Mouse (Mus musculus): ENCODE measurements around the gene Gss.
A peak's percentile ranks its signal among the peaks of the same experiment; 100 is the strongest.

The Gss gene

GRCm38 (mm10) chr2:155592137-155592853, at the start of gene Gss:
Gene Gss, minus strand, starts transcription at chr2:155592810.
- peak; percentile 98 for DNase-seq (ENCODE audit: low spot score)

GRCm38 (mm10) chr2:155641540-155642472, 49.2 kb upstream of the Gss start:
- DNase-seq (ENCODE audit: low spot score) = peak; percentile 12

GRCm38 (mm10) chr2:155640656-155641055, 48.0 kb upstream of the Gss start:
- no peak for DNase-seq (ENCODE audit: low spot score)

- no peak for DNase-seq (ENCODE audit: low spot score)
These were observed 44.8 kb upstream of the Gss start for GRCm38 (mm10) chr2:155637411-155637810.

- DNase-seq (ENCODE audit: low spot score) = no peak
These were observed 44.3 kb upstream of the Gss start for GRCm38 (mm10) chr2:155636881-155637280.

GRCm38 (mm10) chr2:155635961-155636360, 43.4 kb upstream of the Gss start:
- no peak for DNase-seq (ENCODE audit: low spot score)

- no peak for DNase-seq (ENCODE audit: low spot score)
These were observed 42.0 kb upstream of the Gss start for GRCm38 (mm10) chr2:155634562-155634961.

- DNase-seq (ENCODE audit: low spot score) = no peak
These were observed 41.1 kb upstream of the Gss start for GRCm38 (mm10) chr2:155633731-155634130.

GRCm38 (mm10) chr2:155633121-155633520, 40.5 kb upstream of the Gss start:
- no peak for DNase-seq (ENCODE audit: low spot score)

- no peak for DNase-seq (ENCODE audit: low spot score)
These were observed 39.7 kb upstream of the Gss start for GRCm38 (mm10) chr2:155632138-155632936.

- peak; percentile 23 for DNase-seq (ENCODE audit: low spot score)
These were observed 38.2 kb upstream of the Gss start for GRCm38 (mm10) chr2:155630590-155631416.

GRCm38 (mm10) chr2:155630153-155630552, 37.5 kb upstream of the Gss start:
- peak; percentile 29 for DNase-seq (ENCODE audit: low spot score)

GRCm38 (mm10) chr2:155629231-155629661, 36.6 kb upstream of the Gss start:
- peak; percentile 54 for DNase-seq (ENCODE audit: low spot score)

- DNase-seq (ENCODE audit: low spot score) = no peak
These were observed 35.9 kb upstream of the Gss start for GRCm38 (mm10) chr2:155628519-155628918.

GRCm38 (mm10) chr2:155628112-155628511, 35.5 kb upstream of the Gss start:
- no peak for DNase-seq (ENCODE audit: low spot score)

GRCm38 (mm10) chr2:155627030-155627738, 34.6 kb upstream of the Gss start:
- peak; percentile 83 for DNase-seq (ENCODE audit: low spot score)

- DNase-seq (ENCODE audit: low spot score) = no peak
These were observed 33.7 kb upstream of the Gss start for GRCm38 (mm10) chr2:155626277-155626676.

GRCm38 (mm10) chr2:155624730-155625129, 32.1 kb upstream of the Gss start:
- peak; percentile 80 for DNase-seq (ENCODE audit: low spot score)

GRCm38 (mm10) chr2:155623996-155624395, 31.4 kb upstream of the Gss start:
- no peak for DNase-seq (ENCODE audit: low spot score)

GRCm38 (mm10) chr2:155622606-155623005, 30.0 kb upstream of the Gss start:
- no peak for DNase-seq (ENCODE audit: low spot score)

- peak; percentile 87 for DNase-seq (ENCODE audit: low spot score)
These were observed 27.2 kb upstream of the Gss start for GRCm38 (mm10) chr2:155619817-155620216.

Data from embryo, embryonic 10.5 days (tissue).